Mouse (Mus musculus): ENCODE measurements around the gene Cacna1d. TPM values are rescaled to one million over a fixed set of nuclear protein-coding genes. Genes with fewer than 3 reads are reported as not detected.

Gene Cacna1d
- total and polyA plus RNA-seq, 3 experiments: not detected

DNA sequence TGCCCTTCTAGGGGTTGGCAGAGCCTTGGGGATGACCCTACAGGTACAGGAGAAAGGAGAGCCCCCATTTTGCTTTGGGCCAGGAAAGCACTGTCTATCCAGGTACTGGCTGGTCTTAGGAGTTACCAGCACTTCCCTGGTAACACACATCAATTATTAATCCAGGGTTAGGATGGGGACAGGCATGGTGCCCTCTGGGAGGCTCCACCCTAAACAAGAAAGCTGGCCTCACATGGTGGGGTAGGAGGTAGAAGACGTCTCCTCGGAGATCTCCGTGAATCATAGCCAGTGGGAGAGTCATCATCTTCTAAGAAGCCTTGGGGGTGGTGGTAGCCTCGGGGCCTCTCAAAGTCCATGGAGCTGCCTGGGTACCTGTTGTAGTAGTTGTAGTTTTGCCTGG is 444.3 kb downstream of the Cacna1d start:
- Histone ChIP-seq H3K9ac (ENCODE audit: control insufficient read depth, low read depth, low read length, poor library complexity, severe bottlenecking) (no peak overlapping the region), H3K79me2 (ENCODE audit: control insufficient read depth, insufficient read depth, low read length, poor library complexity) (no peaks in the 10 kb centered on the region), H3K36me3 (ENCODE audit: control insufficient read depth in 1 of 2, insufficient read depth in 2 of 2, low read length in 2 of 2) (no peaks in the 10 kb centered on the region), H3K9me3 (replicated peaks; ENCODE audit: insufficient read depth, low read length) (no peaks in the 10 kb centered on the region), H3K4me3 (ENCODE audit: control insufficient read depth in 1 of 2, insufficient read depth in 1 of 2, low read depth in 2 of 2, low read length in 2 of 2) (no peak overlapping the region), H3K27me3 (ENCODE audit: control insufficient read depth in 1 of 2, insufficient read depth in 2 of 2, low read length in 2 of 2) (no peaks in the 10 kb centered on the region), H3K4me1 (ENCODE audit: control insufficient read depth in 1 of 2, insufficient read depth in 2 of 2, low read length in 2 of 2) (peaks cover 0 to 2% of the 10 kb centered on the region in 2 experiments; a peak in 1 of 4 replicates), H3K27ac (ENCODE audit: control insufficient read depth, low read depth, low read length) (no peak overlapping the region)
- no peak for DNase-seq (ENCODE audit: low read depth, low spot score)
- TF ChIP-seq EP300 (IDR thresholded peaks at IDR 0.05; ENCODE audit: low read depth in 1 of 2, low read length in 2 of 2): no peak
- TF ChIP-seq HCFC1 (IDR thresholded peaks at IDR 0.05; ENCODE audit: low read depth, low read length): no peak
- TF ChIP-seq SMC3 (IDR thresholded peaks at IDR 0.05; ENCODE audit: low read depth, low read length): no peak
- TF ChIP-seq MYC (IDR thresholded peaks at IDR 0.05; ENCODE audit: low read depth, low read length): no peak
- no peak for TF ChIP-seq SIN3A (IDR thresholded peaks at IDR 0.05; ENCODE audit: low read length)
- TF ChIP-seq RCOR1 (IDR thresholded peaks at IDR 0.05; ENCODE audit: low read depth, low read length): no peak
- TF ChIP-seq ZNF384 (IDR thresholded peaks at IDR 0.05; ENCODE audit: low read depth, low read length): no peak
- no peak for TF ChIP-seq MAX (IDR thresholded peaks at IDR 0.05; ENCODE audit: low read length)
- no peak for TF ChIP-seq ETS1 (IDR thresholded peaks at IDR 0.05; ENCODE audit: low read depth, low read length)
- no peak for TF ChIP-seq TAL1 (IDR thresholded peaks at IDR 0.05; ENCODE audit: low read length)
- TF ChIP-seq MAZ (IDR thresholded peaks at IDR 0.05; ENCODE audit: low read depth, low read length): no peak

DNA sequence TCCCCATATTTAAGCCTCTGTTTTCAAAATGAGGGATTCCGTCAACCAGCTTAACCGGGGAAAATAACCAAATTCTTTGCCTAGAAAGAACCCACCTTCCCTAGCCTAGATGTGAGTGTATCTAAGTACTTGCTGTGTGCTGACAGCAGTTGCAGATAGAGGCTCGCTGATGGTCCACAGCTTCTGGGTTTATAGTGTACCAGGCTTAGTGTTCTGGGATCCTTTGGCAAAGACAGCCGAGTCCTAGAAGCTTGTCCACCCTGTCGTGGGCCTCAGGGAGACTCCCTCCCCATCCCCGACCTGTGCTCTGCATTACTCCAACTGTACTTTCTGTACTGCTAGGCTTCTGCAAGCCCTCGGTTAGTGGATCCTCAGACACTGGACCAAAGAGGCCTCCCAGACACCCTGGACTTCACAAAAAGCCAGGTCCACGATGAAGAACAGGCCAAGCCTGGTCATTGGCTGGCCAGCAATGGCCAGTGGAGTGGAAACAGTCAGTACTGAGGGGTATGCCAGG is 445.5 kb downstream of the Cacna1d start:
- Histone ChIP-seq H3K79me2 (ENCODE audit: control insufficient read depth, insufficient read depth, low read length, poor library complexity) (no peaks in the 10 kb centered on the region), H3K36me3 (ENCODE audit: control insufficient read depth in 1 of 2, insufficient read depth in 2 of 2, low read length in 2 of 2) (no peaks in the 10 kb centered on the region), H3K4me1 (ENCODE audit: control insufficient read depth in 1 of 2, insufficient read depth in 2 of 2, low read length in 2 of 2) (peaks cover 0 to 2% of the 10 kb centered on the region in 2 experiments; a peak in 1 of 4 replicates), H3K9ac (ENCODE audit: control insufficient read depth, low read depth, low read length, poor library complexity, severe bottlenecking) (no peak overlapping the region), H3K27ac (ENCODE audit: control insufficient read depth, low read depth, low read length) (no peak overlapping the region), H3K4me3 (ENCODE audit: control insufficient read depth in 1 of 2, insufficient read depth in 1 of 2, low read depth in 2 of 2, low read length in 2 of 2) (no peak overlapping the region), H3K27me3 (ENCODE audit: control insufficient read depth in 1 of 2, insufficient read depth in 2 of 2, low read length in 2 of 2) (no peaks in the 10 kb centered on the region), H3K9me3 (replicated peaks; ENCODE audit: insufficient read depth, low read length) (no peaks in the 10 kb centered on the region)
- no peak for DNase-seq (ENCODE audit: low read depth, low spot score)
- TF ChIP-seq BHLHE40 (IDR thresholded peaks at IDR 0.05; ENCODE audit: borderline replicate concordance, low read depth, low read length): no peak
- TF ChIP-seq E2F4 (IDR thresholded peaks at IDR 0.05; ENCODE audit: borderline replicate concordance, low read depth, low read length): no peak
- no peak for TF ChIP-seq MEF2A (IDR thresholded peaks at IDR 0.05; ENCODE audit: extremely low read depth, insufficient replicate concordance, low read depth, low read length, poor library complexity, severe bottlenecking)
- TF ChIP-seq JUND (IDR thresholded peaks at IDR 0.05; ENCODE audit: low read depth, low read length): no peak
- no peak for TF ChIP-seq NRF1 (IDR thresholded peaks at IDR 0.05; ENCODE audit: insufficient read depth, low read depth, low read length, poor library complexity, severe bottlenecking)
- no peak for TF ChIP-seq EP300 (IDR thresholded peaks at IDR 0.05; ENCODE audit: low read depth in 1 of 2, low read length in 2 of 2)
- TF ChIP-seq USF1 (IDR thresholded peaks at IDR 0.05; ENCODE audit: low read depth, low read length): no peak
- TF ChIP-seq ZNF384 (IDR thresholded peaks at IDR 0.05; ENCODE audit: low read depth, low read length): no peak
- TF ChIP-seq HCFC1 (IDR thresholded peaks at IDR 0.05; ENCODE audit: low read depth, low read length): no peak
- TF ChIP-seq POLR2AphosphoS5 (IDR thresholded peaks at IDR 0.05; ENCODE audit: borderline replicate concordance, low read depth, low read length): no peak
- no peak for TF ChIP-seq POLR2AphosphoS2 (IDR thresholded peaks at IDR 0.05; ENCODE audit: low read length)

Data from MEL (cell line).